Mouse (Mus musculus) kidney, postnatal 36 days (tissue): ENCODE results near the gene Odf3l2.

ENCODE experiments used
- DNase-seq, 2 experiments: peaks; one replicate each; pipeline ENCODE4 v3.0.0; 2021 to 2022; ENCODE audit warnings: mixed read lengths in 2 of 2

The Odf3l2 gene

GRCm38 (mm10) chr10:79645711-79646110, at the start of gene Odf3l2:
Gene Odf3l2 (minus strand): TSS chr10:79645738.
- DNase-seq = no peak

DNA sequence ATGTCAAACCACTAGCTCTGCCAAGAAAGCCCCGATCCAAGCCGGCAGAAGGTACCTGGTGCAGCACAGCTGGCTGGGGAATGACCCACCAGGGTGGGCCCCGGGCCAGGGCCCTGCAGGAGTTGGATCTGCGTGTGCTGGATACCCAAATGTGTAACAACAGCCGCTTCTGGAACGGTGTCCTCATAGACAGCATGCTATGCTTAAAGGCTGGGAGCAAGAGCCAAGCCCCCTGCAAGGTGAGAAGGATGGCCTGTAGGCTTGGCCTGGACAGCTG, 48.8 kb upstream of the Odf3l2 start:
- no peak for DNase-seq

DNA sequence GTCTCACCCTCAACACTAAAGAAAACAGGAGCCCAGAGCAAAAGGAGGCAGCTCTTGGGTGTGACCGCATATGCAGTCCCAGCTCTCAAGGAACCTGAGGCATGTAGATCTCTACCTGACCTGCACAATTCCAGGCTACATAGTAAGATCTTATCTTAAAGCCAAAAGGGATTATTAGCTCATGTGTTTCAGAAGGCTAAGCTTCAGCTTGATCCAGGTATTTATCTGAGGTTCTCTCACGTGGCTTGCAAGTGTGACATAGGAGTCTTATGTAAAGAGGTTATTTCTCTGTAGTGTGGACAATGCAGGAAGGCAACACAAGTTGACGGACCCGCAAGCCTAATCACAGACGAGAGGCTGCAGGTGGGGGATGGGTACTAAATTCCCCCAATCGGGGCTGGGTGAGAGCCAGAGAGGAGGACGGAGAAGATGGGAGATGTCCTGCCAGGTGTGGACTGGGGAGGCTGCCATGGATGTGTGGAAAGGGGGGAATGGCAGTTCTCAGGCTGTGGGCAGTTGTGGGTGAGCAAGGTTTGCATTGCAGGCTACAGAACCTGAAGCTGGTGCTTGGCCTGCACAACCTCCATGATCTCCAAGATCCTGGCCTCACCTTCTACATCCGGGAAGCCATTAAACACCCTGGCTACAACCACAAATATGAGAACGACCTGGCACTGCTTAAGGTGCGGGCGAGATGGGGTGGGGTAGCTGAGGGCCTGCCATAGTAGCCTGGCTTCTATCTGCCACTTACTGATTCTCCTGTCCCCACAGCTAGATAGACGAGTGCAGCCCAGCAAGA, 48.2 kb upstream of the Odf3l2 start:
- DNase-seq = no peak

- DNase-seq = no peak
These were observed 46.5 kb upstream of the Odf3l2 start for GRCm38 (mm10) chr10:79691986-79692548.

GRCm38 (mm10) chr10:79689178-79689577, 43.6 kb upstream of the Odf3l2 start:
- DNase-seq = no peak

DNA sequence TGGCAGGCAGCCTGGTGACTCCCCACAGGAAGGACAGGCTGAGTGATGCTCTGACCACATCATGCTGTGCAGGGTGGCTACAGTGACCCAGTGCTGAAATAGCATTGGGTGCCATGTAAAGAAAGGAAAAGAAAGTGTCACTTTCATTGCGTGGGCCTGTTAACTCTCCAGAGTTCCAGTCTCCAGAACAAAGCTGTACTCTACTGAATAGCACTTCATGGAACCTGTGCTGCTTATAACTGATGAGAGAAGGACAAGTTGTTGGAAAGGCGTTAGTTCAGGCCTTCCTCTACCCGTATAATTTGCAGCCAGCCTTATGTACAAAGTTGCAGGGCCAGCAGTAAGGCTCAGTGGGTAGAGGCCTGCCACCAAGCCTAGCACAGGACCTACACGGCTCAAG, 43.2 kb upstream of the Odf3l2 start, which contains the start of gene Gzmm:
Gene Gzmm (plus strand): TSS at position 301 of the 400 bp plus-strand sequence.
- DNase-seq = no peak

DNA sequence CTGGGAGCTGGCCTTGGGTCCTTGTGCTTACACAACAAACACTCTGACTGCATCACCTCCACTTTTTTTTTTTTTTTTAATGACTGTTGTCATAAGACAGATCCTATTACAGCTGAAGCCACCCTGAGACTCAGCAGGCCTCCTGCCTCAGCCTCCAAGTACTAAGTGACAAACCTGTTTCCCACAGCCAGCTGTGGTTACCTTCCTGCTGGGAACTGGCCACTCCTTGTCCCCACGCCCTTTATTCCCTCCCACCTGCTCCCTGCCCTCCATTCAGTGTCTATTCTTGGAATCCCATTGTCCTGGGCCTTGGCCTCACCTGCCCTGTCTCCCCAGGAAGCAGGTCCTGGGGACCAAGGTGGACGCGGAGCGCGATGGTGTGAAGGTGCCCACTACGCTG, 42.0 kb upstream of the Odf3l2 start:
- DNase-seq = no peak

- no peak for DNase-seq
These were observed 41.2 kb upstream of the Odf3l2 start for GRCm38 (mm10) chr10:79686691-79687090.

- DNase-seq = no peak
These were observed 40.7 kb upstream of the Odf3l2 start for GRCm38 (mm10) chr10:79686219-79686618.

- no peak for DNase-seq
These were observed 39.4 kb upstream of the Odf3l2 start for GRCm38 (mm10) chr10:79684770-79685600.

- DNase-seq = peak; percentile 28 to 43
These were observed 38.4 kb upstream of the Odf3l2 start for GRCm38 (mm10) chr10:79683726-79684640.

- DNase-seq = peak; percentile 67 to 87
These were observed 37.5 kb upstream of the Odf3l2 start for GRCm38 (mm10) chr10:79682916-79683582.

- DNase-seq = peak in 1 of 2 experiments; percentile 43
These were observed 37.0 kb upstream of the Odf3l2 start for GRCm38 (mm10) chr10:79682551-79682915.

DNA sequence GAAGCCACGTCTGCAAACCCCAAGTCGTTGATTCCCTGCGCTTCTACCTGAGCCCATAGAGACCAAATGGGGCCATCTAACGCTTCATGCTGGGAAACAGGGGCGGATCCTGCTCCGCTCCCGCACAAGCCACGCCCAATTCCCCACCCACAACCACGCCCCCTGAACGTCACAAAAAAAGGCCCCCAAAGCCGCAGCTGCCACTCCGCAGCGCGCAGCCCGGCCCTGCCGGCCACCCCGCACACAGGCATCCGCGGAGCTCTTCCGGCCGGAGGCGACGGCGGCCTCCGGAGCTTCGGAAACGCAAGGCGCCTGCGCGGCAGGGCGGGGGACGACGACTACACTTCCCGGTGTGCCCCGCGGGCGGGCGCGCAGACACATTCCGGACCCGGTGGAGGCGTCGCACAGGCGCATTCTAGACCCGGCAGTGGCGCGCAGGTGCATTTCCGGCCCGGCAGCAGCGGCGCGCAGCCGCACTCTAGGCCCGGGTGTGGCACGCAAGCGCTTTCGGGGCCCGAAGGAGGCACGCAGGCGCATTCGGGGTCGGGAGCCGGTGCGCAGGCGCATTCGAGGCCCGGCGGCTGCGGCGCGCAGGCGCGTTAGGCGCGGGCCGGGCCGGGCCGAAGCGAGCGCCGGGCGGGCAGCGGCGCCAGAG, 36.2 kb upstream of the Odf3l2 start, which contains the start of gene Cdc34:
Gene Cdc34 (plus strand): TSS at position 605 of the 655 bp plus-strand sequence.
- peak; percentile 99 to 100 for DNase-seq

GRCm38 (mm10) chr10:79680606-79681495, 35.3 kb upstream of the Odf3l2 start:
- DNase-seq = no peak

- no peak for DNase-seq
These were observed 30.0 kb upstream of the Odf3l2 start for GRCm38 (mm10) chr10:79675346-79676035.

DNA sequence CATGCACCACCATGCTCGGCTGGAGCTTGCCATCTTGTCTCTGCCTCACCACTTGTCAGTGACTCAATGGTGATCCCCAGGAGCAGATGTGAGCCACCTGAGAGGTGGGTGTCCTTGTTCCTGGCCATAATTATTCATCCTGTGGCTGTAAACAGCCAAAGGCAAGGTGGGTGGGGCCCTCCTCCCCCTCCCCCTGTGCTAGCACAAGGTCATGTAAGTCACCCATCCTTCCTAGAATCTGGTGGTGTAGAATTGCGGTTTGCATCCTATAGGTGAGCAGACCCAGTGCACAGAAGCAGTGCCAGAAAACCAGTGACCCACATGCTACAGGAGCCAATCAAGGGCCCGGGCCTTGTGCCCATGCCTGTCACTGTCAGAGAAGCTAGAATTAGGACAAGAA, 27.5 kb upstream of the Odf3l2 start:
- no peak for DNase-seq

DNA sequence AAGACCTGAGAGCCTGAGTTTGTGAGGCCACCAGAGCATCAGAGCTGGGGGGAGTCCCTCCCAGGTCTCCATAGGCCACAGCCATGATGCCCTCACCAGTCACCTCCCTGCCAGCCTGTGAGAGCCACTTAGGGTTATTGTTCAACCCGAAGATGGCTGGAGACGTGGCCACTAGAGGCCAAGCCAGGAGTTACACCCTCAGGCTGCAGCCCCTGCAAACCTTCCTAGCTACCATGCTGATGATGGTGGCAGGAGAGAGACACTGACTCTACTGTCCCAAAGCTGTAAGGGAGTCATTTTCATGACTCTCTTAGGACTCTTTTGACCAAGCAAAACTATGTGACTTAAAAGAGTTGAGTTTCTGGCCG, 26.5 kb upstream of the Odf3l2 start:
- DNase-seq = peak in 1 of 2 experiments; percentile 33

DNA sequence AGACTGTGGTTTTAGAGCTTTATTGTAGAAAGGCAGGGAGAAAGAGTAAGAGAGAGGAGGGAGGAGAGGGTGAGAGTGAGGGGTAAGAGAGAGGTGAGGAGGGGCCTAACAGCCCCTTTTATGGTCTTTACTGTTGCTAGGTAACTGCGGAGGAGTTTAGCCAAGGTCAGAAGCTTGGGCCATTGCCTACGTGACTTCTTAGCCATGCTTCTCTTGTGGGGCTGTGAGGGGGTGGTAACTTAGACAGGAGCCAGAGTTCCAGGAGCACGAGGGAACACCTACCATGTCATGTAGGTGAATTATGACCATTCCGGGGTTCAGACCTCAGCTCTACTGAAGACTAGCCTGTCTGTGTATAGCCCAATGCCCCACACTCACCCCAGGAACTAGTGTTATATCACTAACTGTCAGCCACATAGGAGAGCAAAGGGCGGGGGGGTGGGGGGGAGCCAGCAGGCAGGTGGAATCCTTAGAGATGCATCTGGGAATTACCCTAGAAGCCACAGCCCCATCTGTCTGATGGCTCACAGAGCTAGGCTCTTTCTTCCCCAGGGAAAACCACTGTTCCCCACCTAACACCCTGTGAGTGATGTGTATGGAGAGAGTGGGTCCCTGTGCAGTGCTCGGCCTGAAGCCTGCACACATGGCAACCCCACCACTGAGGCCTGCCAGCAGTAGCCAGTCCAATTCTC, 26.0 kb upstream of the Odf3l2 start:
- no peak for DNase-seq
